Mouse (Mus musculus) right cerebral cortex, adult 18-20 months (tissue): ENCODE measurements at regions not wholly inside any gene's neighbourhood (a gene's known extent, or its start where the extent isn't known, plus 50 kb on each side); places are given as distances from the start of the nearest gene placed in this dataset.
A peak's percentile ranks its signal among the peaks of the same experiment; 100 is the strongest.

Experiments
- DNase-seq: peaks from one replicate; pipeline ENCODE4 v3.0.0; 2022; ENCODE audit warnings: mixed read lengths

DNA sequence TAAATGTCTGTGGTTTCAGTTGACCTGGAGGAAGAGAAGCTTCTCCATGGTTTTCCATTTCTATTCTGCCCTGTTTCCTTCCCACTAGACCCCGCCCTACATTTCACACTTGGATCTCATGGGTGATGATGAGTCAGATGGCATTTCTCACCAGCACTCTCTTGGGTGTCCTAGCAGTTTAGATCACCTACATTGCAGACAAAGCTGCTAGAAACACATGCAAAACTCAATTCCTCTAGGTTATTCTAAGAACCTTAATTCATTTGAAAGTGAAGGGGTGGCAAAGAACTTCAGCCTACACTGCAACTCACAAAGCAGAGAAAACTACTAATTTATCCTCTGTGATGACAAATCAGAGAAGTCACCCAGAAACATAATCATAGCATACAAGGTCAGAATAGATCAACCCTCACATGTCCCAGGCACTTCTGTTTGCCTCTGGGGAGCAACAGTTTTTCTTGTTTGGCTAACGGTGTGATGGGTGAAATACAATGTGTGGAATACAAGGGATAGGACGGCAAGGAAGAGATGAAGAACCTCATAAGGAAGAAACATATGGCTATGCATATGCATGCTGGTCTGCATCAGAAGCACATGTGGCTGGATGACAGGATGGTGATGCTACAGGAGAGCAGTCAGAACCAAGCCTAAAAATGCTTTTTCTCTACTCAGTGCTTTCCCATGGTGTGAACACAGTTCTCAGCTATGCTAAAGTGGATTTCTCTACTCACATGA, 990.7 kb upstream of the Kif18a start:
- peak; percentile 77 for DNase-seq

- DNase-seq: peak; percentile 68
Measured at GRCm38 (mm10) chr2:108302776-108303175, 977.8 kb upstream of the Kif18a start.
